Mouse (Mus musculus): ENCODE results near the gene Cacng5. TPM values are rescaled to one million over a fixed set of nuclear protein-coding genes. Genes with fewer than 3 reads are reported as not detected.
A peak's percentile ranks its signal among the peaks of the same experiment; 100 is the strongest.

Gene Cacng5
- total and polyA plus RNA-seq, 2 experiments from 2014 or later = 16.4 to 36.4 TPM

- ATAC-seq (ENCODE audit: low FRiP score) (no peak), DNase-seq (ENCODE audit: low spot score) (peak; percentile 63)
- no peak overlapping the region for H3K9ac ChIP-seq (replicated peaks; ENCODE audit: low read length, poor library complexity, severe bottlenecking)
- no peak overlapping the region for H3K27ac ChIP-seq (ENCODE audit: low read depth, low read length)
- WGBS = 73% methylated on average over 18 of the region's 18 CpGs
- no peaks in the 10 kb centered on the region for H3K27me3 ChIP-seq (ENCODE audit: insufficient read depth, low read length)
- H3K9me3 ChIP-seq (ENCODE audit: low read length) = no peaks in the 10 kb centered on the region
- H3K4me2 ChIP-seq (ENCODE audit: low read depth, low read length, poor library complexity, severe bottlenecking) = no peak overlapping the region
- no peaks in the 10 kb centered on the region for H3K36me3 ChIP-seq (ENCODE audit: insufficient read depth, low read length)
- H3K4me3 ChIP-seq (ENCODE audit: low read depth, low read length) = no peak overlapping the region
- H3K4me1 ChIP-seq (ENCODE audit: insufficient read depth, low read length) = no peaks in the 10 kb centered on the region
- no peak for TF ChIP-seq CTCF (IDR thresholded peaks at IDR 0.05)
These were observed 38.9 kb downstream of the Cacng5 start for GRCm38 (mm10) chr11:107875861-107876494.

GRCm38 (mm10) chr11:107872743-107873142 lies 42.1 kb downstream of the Cacng5 start:
- Histone ChIP-seq H3K4me2 (ENCODE audit: low read depth, low read length, poor library complexity, severe bottlenecking) (no peak overlapping the region), H3K9ac (replicated peaks; ENCODE audit: low read length, poor library complexity, severe bottlenecking) (no peak overlapping the region), H3K9me3 (ENCODE audit: low read length) (no peaks in the 10 kb centered on the region), H3K27ac (ENCODE audit: low read depth, low read length) (no peak overlapping the region), H3K27me3 (ENCODE audit: insufficient read depth, low read length) (no peaks in the 10 kb centered on the region), H3K36me3 (ENCODE audit: insufficient read depth, low read length) (no peaks in the 10 kb centered on the region), H3K4me1 (ENCODE audit: insufficient read depth, low read length) (no peaks in the 10 kb centered on the region), H3K4me3 (ENCODE audit: low read depth, low read length) (no peak overlapping the region)
- DNase-seq (ENCODE audit: low spot score) (no peak), ATAC-seq (ENCODE audit: low FRiP score) (no peak)
- TF ChIP-seq CTCF (IDR thresholded peaks at IDR 0.05) = peak; percentile 46
- WGBS = 66% methylated on average over 6 of the region's 6 CpGs

DNA sequence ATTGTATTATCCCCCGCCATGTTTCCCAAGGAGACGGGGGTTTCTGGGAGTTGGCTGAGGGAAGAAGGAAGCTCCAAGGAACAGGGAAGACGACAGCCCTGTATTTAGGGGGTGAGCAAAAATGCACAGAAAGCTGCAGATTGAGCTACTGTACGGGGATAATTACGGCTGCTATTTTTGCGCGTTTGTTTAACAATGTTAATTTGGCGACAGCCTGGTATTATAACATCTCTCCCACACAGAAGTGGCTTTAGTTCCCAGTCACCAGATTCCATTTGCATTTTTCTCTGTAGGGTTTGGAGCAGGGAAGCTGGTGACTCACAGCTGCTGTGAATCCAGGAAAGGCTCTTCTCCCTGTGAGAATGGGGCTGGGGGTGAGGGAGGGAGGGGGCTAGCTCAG lies 47.3 kb downstream of the Cacng5 start:
- no peak for DNase-seq (ENCODE audit: low spot score)
- Histone ChIP-seq H3K27me3 (ENCODE audit: insufficient read depth, low read length) (no peaks in the 10 kb centered on the region), H3K4me2 (ENCODE audit: low read depth, low read length, poor library complexity, severe bottlenecking) (no peak overlapping the region), H3K4me1 (ENCODE audit: insufficient read depth, low read length) (no peaks in the 10 kb centered on the region), H3K9me3 (ENCODE audit: low read length) (no peaks in the 10 kb centered on the region), H3K4me3 (ENCODE audit: low read depth, low read length) (no peak overlapping the region), H3K36me3 (ENCODE audit: insufficient read depth, low read length) (no peaks in the 10 kb centered on the region), H3K27ac (ENCODE audit: low read depth, low read length) (no peak overlapping the region), H3K9ac (replicated peaks; ENCODE audit: low read length, poor library complexity, severe bottlenecking) (no peak overlapping the region)
- no peak for TF ChIP-seq CTCF (IDR thresholded peaks at IDR 0.05)
- 75% methylated on average over 8 of the region's 8 CpGs for WGBS
- no peak for ATAC-seq (ENCODE audit: low FRiP score)

GRCm38 (mm10) chr11:107865128-107865527 lies 49.7 kb downstream of the Cacng5 start:
- Histone ChIP-seq H3K27ac (ENCODE audit: low read depth, low read length) (no peak overlapping the region), H3K27me3 (ENCODE audit: insufficient read depth, low read length) (no peaks in the 10 kb centered on the region), H3K4me3 (ENCODE audit: low read depth, low read length) (no peak overlapping the region), H3K9ac (replicated peaks; ENCODE audit: low read length, poor library complexity, severe bottlenecking) (no peak overlapping the region), H3K36me3 (ENCODE audit: insufficient read depth, low read length) (no peaks in the 10 kb centered on the region), H3K4me1 (ENCODE audit: insufficient read depth, low read length) (no peaks in the 10 kb centered on the region), H3K4me2 (ENCODE audit: low read depth, low read length, poor library complexity, severe bottlenecking) (no peak overlapping the region), H3K9me3 (ENCODE audit: low read length) (no peaks in the 10 kb centered on the region)
- ATAC-seq (ENCODE audit: low FRiP score) (no peak), DNase-seq (ENCODE audit: low spot score) (peak; percentile 80)
- 18% methylated on average over 7 of the region's 7 CpGs for WGBS
- peak; percentile 76 for TF ChIP-seq CTCF (IDR thresholded peaks at IDR 0.05)

DNA sequence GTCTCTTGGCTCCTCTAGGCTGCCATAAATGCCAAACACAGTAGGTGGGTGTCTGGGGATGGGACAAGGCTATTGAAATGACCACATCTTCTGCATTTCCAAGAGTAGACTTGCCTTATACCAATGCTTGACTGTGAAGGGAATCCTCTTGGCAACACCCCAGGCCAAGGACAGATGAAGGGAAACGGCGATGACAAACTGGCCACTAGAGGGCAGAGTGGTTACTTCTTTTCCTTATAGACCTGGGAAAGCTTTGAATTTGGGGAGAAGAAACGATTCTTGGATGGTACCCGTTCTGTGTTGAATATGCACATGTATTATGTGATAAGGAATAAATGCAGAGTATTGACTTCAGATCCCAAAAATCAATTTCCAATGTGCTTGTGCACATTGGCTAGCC lies 50.8 kb downstream of the Cacng5 start:
- 3% methylated on average over 4 of the region's 4 CpGs for WGBS
- ATAC-seq (ENCODE audit: low FRiP score) (no peak), DNase-seq (ENCODE audit: low spot score) (peak; percentile 93)
- Histone ChIP-seq H3K27me3 (ENCODE audit: insufficient read depth, low read length) (no peaks in the 10 kb centered on the region), H3K4me3 (ENCODE audit: low read depth, low read length) (no peak overlapping the region), H3K27ac (ENCODE audit: low read depth, low read length) (no peak overlapping the region), H3K9me3 (ENCODE audit: low read length) (no peaks in the 10 kb centered on the region), H3K4me2 (ENCODE audit: low read depth, low read length, poor library complexity, severe bottlenecking) (no peak overlapping the region), H3K4me1 (ENCODE audit: insufficient read depth, low read length) (no peaks in the 10 kb centered on the region), H3K9ac (replicated peaks; ENCODE audit: low read length, poor library complexity, severe bottlenecking) (no peak overlapping the region), H3K36me3 (ENCODE audit: insufficient read depth, low read length) (no peaks in the 10 kb centered on the region)
- peak; percentile 83 for TF ChIP-seq CTCF (IDR thresholded peaks at IDR 0.05)

DNA sequence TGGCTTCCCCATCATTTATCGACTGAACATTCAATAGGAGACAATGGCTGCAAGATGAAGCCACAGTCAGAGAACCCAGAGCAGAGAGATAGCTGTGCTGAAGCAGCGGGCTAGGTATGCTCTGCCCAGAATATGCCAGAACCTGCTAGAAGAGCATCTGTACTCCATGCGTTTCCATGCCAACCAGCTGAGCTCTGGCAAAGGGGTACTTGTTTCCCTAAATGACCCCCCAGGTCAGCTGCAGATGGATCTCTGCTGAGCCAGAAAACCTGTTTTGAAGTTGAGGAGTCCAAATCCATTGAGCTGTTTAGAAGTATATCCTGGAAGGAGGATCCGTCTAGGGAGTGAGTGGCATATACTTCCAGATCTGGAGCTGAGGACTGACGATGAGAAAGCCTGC lies 53.1 kb downstream of the Cacng5 start:
- Histone ChIP-seq H3K27me3 (ENCODE audit: insufficient read depth, low read length) (no peaks in the 10 kb centered on the region), H3K4me1 (ENCODE audit: insufficient read depth, low read length) (no peaks in the 10 kb centered on the region), H3K9ac (replicated peaks; ENCODE audit: low read length, poor library complexity, severe bottlenecking) (no peak overlapping the region), H3K4me3 (ENCODE audit: low read depth, low read length) (no peak overlapping the region), H3K9me3 (ENCODE audit: low read length) (no peaks in the 10 kb centered on the region), H3K36me3 (ENCODE audit: insufficient read depth, low read length) (no peaks in the 10 kb centered on the region), H3K4me2 (ENCODE audit: low read depth, low read length, poor library complexity, severe bottlenecking) (no peak overlapping the region), H3K27ac (ENCODE audit: low read depth, low read length) (peak overlapping the region; percentile 26; the same call in 1 of the 2 replicates)
- no peak for TF ChIP-seq CTCF (IDR thresholded peaks at IDR 0.05)
- peak; percentile 81 for DNase-seq (ENCODE audit: low spot score)
- no peak for ATAC-seq (ENCODE audit: low FRiP score)
- WGBS = 65% methylated on average over 5 of the region's 5 CpGs
